Mouse (Mus musculus) G1E (cell line): ENCODE measurements around the gene Slc2a4.

Experiments
- CTCF ChIP-seq: IDR thresholded peaks from 2 replicates; pipeline ENCODE4 v1.5.1; 2012; ENCODE audit warnings: low read depth, low read length, inconsistent platforms, mixed read lengths
- GATA1 ChIP-seq: IDR thresholded peaks from 2 replicates; pipeline ENCODE4 v1.6.1; 2012; ENCODE audit warnings: borderline replicate concordance, low read length, inconsistent platforms, mixed read lengths
- GATA2 ChIP-seq: IDR thresholded peaks from 2 replicates; pipeline ENCODE4 v1.6.1; 2012; ENCODE audit warnings: low read depth, low read length, inconsistent platforms, borderline replicate concordance
- POLR2AphosphoS5 ChIP-seq: IDR thresholded peaks from 2 replicates; pipeline ENCODE4 v1.6.1; 2012; ENCODE audit warnings: low read depth, low read length, inconsistent platforms; ENCODE audit not compliant: insufficient replicate concordance
- TAL1 ChIP-seq: conservative IDR thresholded peaks from 2 replicates; pipeline ENCODE4 v1.6.1; 2012; ENCODE audit warnings: low read depth, low read length, inconsistent platforms, mixed read lengths

- TF ChIP-seq CTCF (no peak), TAL1 (no peak), GATA1 (no peak), POLR2AphosphoS5 (no peak), GATA2 (no peak)
Measured at GRCm38 (mm10) chr11:69929712-69930111, 18.3 kb downstream of the Slc2a4 start.
